Mouse (Mus musculus) urinary bladder, postnatal 14 days (tissue): Measurements from ENCODE around the gene Kalrn.

ENCODE experiments used
- DNase-seq: peaks from one replicate; pipeline ENCODE4 v3.0.0; 2021; ENCODE audit warnings: low spot score

The Kalrn gene

GRCm38 (mm10) chr16:34494741-34495140 is 78.6 kb downstream of the Kalrn start:
- DNase-seq: no peak

- no peak for DNase-seq
These were observed 79.4 kb downstream of the Kalrn start for GRCm38 (mm10) chr16:34493914-34494313.

- no peak for DNase-seq
These were observed 82.1 kb downstream of the Kalrn start for GRCm38 (mm10) chr16:34491225-34491624.

GRCm38 (mm10) chr16:34490506-34490905 is 82.8 kb downstream of the Kalrn start:
- DNase-seq: peak; percentile 7

GRCm38 (mm10) chr16:34489805-34490325 is 83.5 kb downstream of the Kalrn start:
- no peak for DNase-seq

GRCm38 (mm10) chr16:34487823-34488222 is 85.5 kb downstream of the Kalrn start:
- no peak for DNase-seq

- DNase-seq: no peak
These were observed 86.1 kb downstream of the Kalrn start for GRCm38 (mm10) chr16:34487268-34487667.

- DNase-seq: no peak
These were observed 87.8 kb downstream of the Kalrn start for GRCm38 (mm10) chr16:34485483-34485882.

- no peak for DNase-seq
These were observed 88.4 kb downstream of the Kalrn start for GRCm38 (mm10) chr16:34484921-34485320.

GRCm38 (mm10) chr16:34484213-34484612 is 89.1 kb downstream of the Kalrn start:
- no peak for DNase-seq

- DNase-seq: no peak
These were observed 89.6 kb downstream of the Kalrn start for GRCm38 (mm10) chr16:34483716-34484115.

GRCm38 (mm10) chr16:34474741-34475140 is 98.6 kb downstream of the Kalrn start:
- DNase-seq: no peak

- DNase-seq: no peak
These were observed 99.4 kb downstream of the Kalrn start for GRCm38 (mm10) chr16:34473891-34474290.

GRCm38 (mm10) chr16:34471441-34471840 is 101.9 kb downstream of the Kalrn start:
- DNase-seq: no peak

GRCm38 (mm10) chr16:34470343-34470742 is 103.0 kb downstream of the Kalrn start:
- no peak for DNase-seq

- DNase-seq: no peak
These were observed 104.0 kb downstream of the Kalrn start for GRCm38 (mm10) chr16:34469277-34469868.

GRCm38 (mm10) chr16:34466649-34467048 is 106.7 kb downstream of the Kalrn start:
- no peak for DNase-seq

- DNase-seq: no peak
These were observed 117.0 kb downstream of the Kalrn start for GRCm38 (mm10) chr16:34456314-34456713.

GRCm38 (mm10) chr16:34445666-34446065 is 127.7 kb downstream of the Kalrn start:
- DNase-seq: peak; percentile 29

GRCm38 (mm10) chr16:34441704-34442103 is 131.6 kb downstream of the Kalrn start:
- DNase-seq: no peak

- DNase-seq: peak; percentile 61
These were observed 132.3 kb downstream of the Kalrn start for GRCm38 (mm10) chr16:34440994-34441414.

- no peak for DNase-seq
These were observed 133.2 kb downstream of the Kalrn start for GRCm38 (mm10) chr16:34440019-34440615.

- DNase-seq: no peak
These were observed 143.2 kb downstream of the Kalrn start for GRCm38 (mm10) chr16:34430131-34430530.

- no peak for DNase-seq
These were observed 145.7 kb downstream of the Kalrn start for GRCm38 (mm10) chr16:34427654-34428053.
